Mouse (Mus musculus): ENCODE measurements around the gene Hdgf. TPM values are rescaled to one million over a fixed set of nuclear protein-coding genes. Genes with fewer than 3 reads are reported as not detected.
"Not testable (repeated sequence)": the region's sequence is repeated elsewhere in the genome, so short reads cannot be mapped to it uniquely, and the experiment has no call there.

Hdgf gene
- total RNA-seq (2017): 529 and 635 TPM in 2 replicates

GRCm38 (mm10) chr3:87905880-87906485 is at the start of gene Hdgf:
Gene Hdgf (plus strand): TSS chr3:87906321.
- ATAC-seq (replicated peaks; ENCODE audit: low read depth, poor library complexity, severe bottlenecking): peak; percentile 72

GRCm38 (mm10) chr3:87857666-87858065 is 48.5 kb upstream of the Hdgf start:
- ATAC-seq (replicated peaks; ENCODE audit: low read depth, poor library complexity, severe bottlenecking): no peak

- peak; percentile 92 for ATAC-seq (replicated peaks; ENCODE audit: low read depth, poor library complexity, severe bottlenecking)
Measured at GRCm38 (mm10) chr3:87859813-87860212, 46.3 kb upstream of the Hdgf start.

GRCm38 (mm10) chr3:87864111-87864510 is 42.0 kb upstream of the Hdgf start:
- ATAC-seq (replicated peaks; ENCODE audit: low read depth, poor library complexity, severe bottlenecking): not testable (repeated sequence)

- ATAC-seq (replicated peaks; ENCODE audit: low read depth, poor library complexity, severe bottlenecking): no peak
Measured at GRCm38 (mm10) chr3:87877730-87878129, 28.4 kb upstream of the Hdgf start.

GRCm38 (mm10) chr3:87884291-87884690 is 21.8 kb upstream of the Hdgf start:
- no peak for ATAC-seq (replicated peaks; ENCODE audit: low read depth, poor library complexity, severe bottlenecking)

- peak; percentile 15; the same call in 1 of the 2 replicates for ATAC-seq (replicated peaks; ENCODE audit: low read depth, poor library complexity, severe bottlenecking)
Measured at GRCm38 (mm10) chr3:87884708-87885251, 21.3 kb upstream of the Hdgf start.

GRCm38 (mm10) chr3:87885281-87886003 is 20.7 kb upstream of the Hdgf start, which contains the start of gene Prcc:
Gene Prcc (minus strand): TSS chr3:87885608.
- peak; percentile 96 for ATAC-seq (replicated peaks; ENCODE audit: low read depth, poor library complexity, severe bottlenecking)

- peak; percentile 5 for ATAC-seq (replicated peaks; ENCODE audit: low read depth, poor library complexity, severe bottlenecking)
Measured at GRCm38 (mm10) chr3:87886004-87886365, 20.1 kb upstream of the Hdgf start.

GRCm38 (mm10) chr3:87886416-87886815 is 19.7 kb upstream of the Hdgf start:
- no peak for ATAC-seq (replicated peaks; ENCODE audit: low read depth, poor library complexity, severe bottlenecking)

GRCm38 (mm10) chr3:87887400-87887799 is 18.7 kb upstream of the Hdgf start:
- not testable (repeated sequence) for ATAC-seq (replicated peaks; ENCODE audit: low read depth, poor library complexity, severe bottlenecking)

GRCm38 (mm10) chr3:87891481-87891880 is 14.6 kb upstream of the Hdgf start:
- no peak for ATAC-seq (replicated peaks; ENCODE audit: low read depth, poor library complexity, severe bottlenecking)

- no peak for ATAC-seq (replicated peaks; ENCODE audit: low read depth, poor library complexity, severe bottlenecking)
Measured at GRCm38 (mm10) chr3:87893367-87893905, 12.7 kb upstream of the Hdgf start.

- ATAC-seq (replicated peaks; ENCODE audit: low read depth, poor library complexity, severe bottlenecking): no peak
Measured at GRCm38 (mm10) chr3:87899266-87899665, 6.9 kb upstream of the Hdgf start.

- ATAC-seq (replicated peaks; ENCODE audit: low read depth, poor library complexity, severe bottlenecking): no peak
Measured at GRCm38 (mm10) chr3:87899776-87900175, 6.3 kb upstream of the Hdgf start.

GRCm38 (mm10) chr3:87901036-87901624 is 5.0 kb upstream of the Hdgf start:
- ATAC-seq (replicated peaks; ENCODE audit: low read depth, poor library complexity, severe bottlenecking): peak; percentile 86

GRCm38 (mm10) chr3:87901959-87902358 is 4.2 kb upstream of the Hdgf start:
- 0 out of 2 replicates have a peak, but pooled peaks have one; percentile 1 for ATAC-seq (replicated peaks; ENCODE audit: low read depth, poor library complexity, severe bottlenecking)

- no peak for ATAC-seq (replicated peaks; ENCODE audit: low read depth, poor library complexity, severe bottlenecking)
Measured at GRCm38 (mm10) chr3:87903821-87904220, 2.3 kb upstream of the Hdgf start.

GRCm38 (mm10) chr3:87906601-87906980 is 470 bp downstream of the Hdgf start:
- ATAC-seq (replicated peaks; ENCODE audit: low read depth, poor library complexity, severe bottlenecking): no peak

GRCm38 (mm10) chr3:87906981-87907857 is 1.1 kb downstream of the Hdgf start:
- ATAC-seq (replicated peaks; ENCODE audit: low read depth, poor library complexity, severe bottlenecking): no peak

Data from common myeloid progenitor, adult 5-6 weeks (primary cell).